20 mouse cellular contexts compared by ENCODE assay signal in genomic region chr11:59780241-59780640, GRCm38 (mm10).
"Had no signal": no experiment of that assay in that cellular context is flagged by ENCODE, and none has a peak within 500 bp of the region (broad histone marks: within the 10 kb centered on the region; RNA-seq: fewer than 3 reads in every experiment).

No protein-coding gene starts in this region.

- H3K4me2 ChIP-seq: limb, embryonic 12.5 days; limb, embryonic 15.5 days; liver, embryonic 11.5 days; lung, embryonic 14.5 days; midbrain, embryonic 12.5 days; midbrain, embryonic 15.5 days; neural tube, embryonic 13.5 days had no signal

- H3K27me3 ChIP-seq: limb, embryonic 15.5 days; midbrain, embryonic 15.5 days; neural tube, embryonic 13.5 days had no signal

- ATAC-seq: intestine, embryonic 16.5 days; liver, postnatal 0 days; midbrain, embryonic 15.5 days had no signal

- H3K4me1 ChIP-seq: limb, embryonic 12.5 days; limb, embryonic 15.5 days; midbrain, embryonic 15.5 days; neural tube, embryonic 13.5 days had no signal

- DNase-seq: kidney, adult 18-20 months; kidney, adult 9 months; kidney, postnatal 4 days; left cerebral cortex, postnatal 4 days; liver, postnatal 0 days; lung, embryonic 14.5 days; lung, postnatal 14 days; retina, postnatal 1 day; right cerebral cortex, postnatal 25 days; thymus, adult 18-20 months; thymus, postnatal 36 days had no signal

- H3K9ac ChIP-seq: limb, embryonic 12.5 days; limb, embryonic 15.5 days; liver, embryonic 14.5 days; liver, postnatal 0 days; lung, embryonic 14.5 days; midbrain, embryonic 12.5 days; midbrain, embryonic 15.5 days; neural tube, embryonic 13.5 days had no signal

- H3K9me3 ChIP-seq: limb, embryonic 12.5 days; limb, embryonic 15.5 days; megakaryocyte, embryonic 14.5 days; midbrain, embryonic 12.5 days; midbrain, embryonic 15.5 days; neural tube, embryonic 13.5 days had no signal

- H3K4me3 ChIP-seq: limb, embryonic 12.5 days; limb, embryonic 15.5 days; megakaryocyte, embryonic 14.5 days; midbrain, embryonic 12.5 days; midbrain, embryonic 15.5 days; neural tube, embryonic 13.5 days had no signal

- H3K27ac ChIP-seq: limb, embryonic 12.5 days; limb, embryonic 15.5 days; liver, embryonic 14.5 days; midbrain, embryonic 12.5 days; midbrain, embryonic 15.5 days; neural tube, embryonic 13.5 days had no signal
